Mouse (Mus musculus): ENCODE measurements around the gene Pspn.

Pspn gene

GRCm38 (mm10) chr17:56962642-56963405, 37.0 kb downstream of the Pspn start:
- DNase-seq (ENCODE audit: low spot score): no peak

- DNase-seq (ENCODE audit: low spot score): no peak
Measured at GRCm38 (mm10) chr17:56961880-56962279, 37.9 kb downstream of the Pspn start.

GRCm38 (mm10) chr17:56958667-56959066, 41.2 kb downstream of the Pspn start:
- no peak for DNase-seq (ENCODE audit: low spot score)

- peak; percentile 54 for DNase-seq (ENCODE audit: low spot score)
Measured at GRCm38 (mm10) chr17:56957763-56958429, 41.9 kb downstream of the Pspn start.

- DNase-seq (ENCODE audit: low spot score): no peak
Measured at GRCm38 (mm10) chr17:56954871-56955270, 44.9 kb downstream of the Pspn start.

- DNase-seq (ENCODE audit: low spot score): no peak
Measured at GRCm38 (mm10) chr17:56952639-56953038, 47.2 kb downstream of the Pspn start.

GRCm38 (mm10) chr17:56950915-56951314, 48.9 kb downstream of the Pspn start:
- peak; percentile 64 for DNase-seq (ENCODE audit: low spot score)
